15 mouse cellular contexts compared by ENCODE assay signal in genomic region chr1:93937807-93938206, GRCm38 (mm10). TPM values are rescaled to one million over a fixed set of nuclear protein-coding genes. Genes with fewer than 3 reads are reported as not detected.
"Had no signal": no experiment of that assay in that cellular context is flagged by ENCODE, and none has a peak within 500 bp of the region (broad histone marks: within the 10 kb centered on the region; RNA-seq: fewer than 3 reads in every experiment).

No protein-coding gene starts in this region.

RNA-seq across cellular contexts. Expression of gene Gal3st2b, which starts 19.7 kb away (rescaled TPM):
- total RNA-seq: liver, adult 2 months; megakaryocyte, adult 5-6 weeks; midbrain, postnatal 0 days had no signal
- polyA plus RNA-seq: kidney, embryonic 15.5 days; limb, embryonic 10.5 days; liver, adult 2 months; liver, embryonic 13.5 days; liver, embryonic 16.5 days; lung, adult 2 months; lung, embryonic 16.5 days; midbrain, embryonic 14.5 days; neural tube, embryonic 11.5 days; neural tube, embryonic 14.5 days had no signal

RNA-seq across cellular contexts. Expression of gene Gal3st2c, which starts 52.5 kb away (rescaled TPM):
- total RNA-seq: left cerebral cortex, postnatal 25 days; liver, adult 2 months; megakaryocyte, adult 5-6 weeks; midbrain, postnatal 0 days had no signal
- polyA plus RNA-seq: kidney, embryonic 15.5 days; limb, embryonic 10.5 days; limb, embryonic 13.5 days; liver, adult 2 months; liver, embryonic 13.5 days; liver, embryonic 16.5 days; lung, adult 2 months; lung, embryonic 16.5 days; midbrain, embryonic 14.5 days; midbrain, postnatal 0 days; neural tube, embryonic 11.5 days; neural tube, embryonic 14.5 days; stomach, embryonic 14.5 days had no signal
